Comparison of ENCODE assay signal across 18 mouse cellular contexts in genomic region chr1:192062682-192063081, GRCm38 (mm10). TPM values are rescaled to one million over a fixed set of nuclear protein-coding genes. Genes with fewer than 3 reads are reported as not detected.
DNase-seq lines count a peak whose midpoint lies in the region; ATAC-seq lines count a peak whose summit lies in the region.
"Had no signal": no experiment of that assay in that cellular context is flagged by ENCODE, and none has a peak within 500 bp of the region (broad histone marks: within the 10 kb centered on the region; RNA-seq: fewer than 3 reads in every experiment).

No protein-coding gene starts in this region.

- H3K36me3 ChIP-seq in heart, embryonic 16.5 days (ENCODE audit: control insufficient read depth, insufficient read depth), result peaks cover 45% of the 10 kb centered on the region
- H3K36me3 ChIP-seq: hindbrain, embryonic 15.5 days; midbrain, embryonic 10.5 days had no signal

- no peak overlapping the region for H3K4me3 ChIP-seq in heart, embryonic 16.5 days (ENCODE audit: low read length)
- H3K4me3 ChIP-seq: erythroblast, embryonic 14.5 days; hindbrain, embryonic 15.5 days; midbrain, embryonic 10.5 days had no signal

- ATAC-seq in heart, embryonic 16.5 days (replicated peaks; ENCODE audit: extremely low read depth, insufficient read depth, low FRiP score), result no peak
- peak; percentile 68 for ATAC-seq in megakaryocyte, adult 5-6 weeks (ENCODE audit: poor library complexity, severe bottlenecking)
- ATAC-seq: forebrain, embryonic 16.5 days had no signal

- no peak overlapping the region for H3K9ac ChIP-seq in heart, embryonic 16.5 days (ENCODE audit: low read length)
- H3K9ac ChIP-seq: hindbrain, embryonic 15.5 days had no signal

- H3K27me3 ChIP-seq in heart, embryonic 16.5 days (ENCODE audit: control insufficient read depth, insufficient read depth, low read length), result no peaks in the 10 kb centered on the region
- H3K27me3 ChIP-seq: hindbrain, embryonic 15.5 days had no signal

- H3K4me2 ChIP-seq in heart, embryonic 16.5 days (ENCODE audit: low read depth, low read length), result no peak overlapping the region
- H3K4me2 ChIP-seq: hindbrain, embryonic 15.5 days had no signal

- WGBS in heart, embryonic 16.5 days, result 75% methylated on average over 14 of the region's 14 CpGs

- intact Hi-C loops in heart, postnatal 36 days (cut with DNase I), result no loop called here

- H3K27ac ChIP-seq in heart, embryonic 16.5 days (ENCODE audit: low read length), result peak overlapping the region; percentile 72
- H3K27ac ChIP-seq: hindbrain, embryonic 15.5 days; midbrain, embryonic 10.5 days had no signal

- H3K4me1 ChIP-seq in heart, embryonic 16.5 days (ENCODE audit: control insufficient read depth, insufficient read depth, low read length), result peaks cover 15% of the 10 kb centered on the region
- H3K4me1 ChIP-seq: hindbrain, embryonic 15.5 days; midbrain, embryonic 10.5 days had no signal

- peaks cover 7% of the 10 kb centered on the region; the same call in 1 of the 2 replicates for H3K9me3 ChIP-seq in heart, embryonic 16.5 days (replicated peaks; ENCODE audit: control insufficient read depth, low read length)
- H3K9me3 ChIP-seq: hindbrain, embryonic 15.5 days; midbrain, embryonic 10.5 days had no signal

- DNase-seq in heart, postnatal 36 days, result no peak
- peak; percentile 71 for DNase-seq in CD4-positive helper T cell, adult 2 months (ENCODE audit: low read depth, low spot score)
- peak; percentile 51 for DNase-seq in CD4-positive, CD25-positive, alpha-beta regulatory T cell, adult 2 months (ENCODE audit: low read depth, low spot score)
- DNase-seq in left cerebral cortex, adult 11 months (ENCODE audit: low spot score), result no peak
- DNase-seq in urinary bladder, adult 18-20 months (ENCODE audit: low spot score in 2 of 2), result no peak
- DNase-seq: adrenal gland, postnatal 14 days; cerebellum, adult 8-10 months; kidney, adult 8-10 months; kidney, postnatal 4 days; layer of hippocampus, postnatal 36 days; lung, adult 18-20 months; thymus, postnatal 14 days had no signal

RNA-seq across cellular contexts. Expression of gene Traf5, which starts 29.7 kb away (rescaled TPM):
- 15.5 and 16.1 TPM in 2 replicates for polyA plus RNA-seq in heart, embryonic 16.5 days (2015; fragmentation: Nextera tagmentation; extraction: Ambion mirVana)
- 1 to 10 TPM; 5.2 to 6.8 TPM for total RNA-seq in heart, postnatal 36 days (2021)
- total RNA-seq in megakaryocyte, adult 5-6 weeks (2015), result 26.7 and 33.1 TPM in 2 replicates
- total RNA-seq in megakaryocyte, adult 5-6 weeks (2017), result 15.8 and 18.9 TPM in 2 replicates

Comparison
In these comparisons a context has a peak if more than half of its experiments do, and no peak if none do; other contexts are left out.
1. DNase-seq: peak in CD4-positive helper T cell, adult 2 months (single experiment) and CD4-positive, CD25-positive, alpha-beta regulatory T cell, adult 2 months (single experiment); none in heart, postnatal 36 days (0 of 2), left cerebral cortex, adult 11 months (single experiment) and urinary bladder, adult 18-20 months (0 of 2).